Mouse (Mus musculus) left cerebral cortex, adult 2 months (tissue): ENCODE measurements at regions not wholly inside any gene's neighbourhood (a gene's known extent, or its start where the extent isn't known, plus 50 kb on each side); places are given as distances from the start of the nearest gene placed in this dataset.
"Not testable (repeated sequence)": the region's sequence is repeated elsewhere in the genome, so short reads cannot be mapped to it uniquely, and the experiment has no call there.

ENCODE experiments used
- DNase-seq, 2 experiments: peaks; one replicate each; pipeline ENCODE4 v3.0.0; 2021 to 2022; ENCODE audit warnings: low spot score in 2 of 2, mixed read lengths in 1 of 2; ENCODE audit errors: extremely low spot score in 1 of 2
- H3K27ac ChIP-seq: fragments of 200-600 bp; 2 replicates; pipeline ENCODE4 v1.8.1; 2022
- H3K4me3 ChIP-seq: fragments of 200-600 bp; 2 replicates; pipeline ENCODE4 v1.8.1; 2022
- intact Hi-C: fragments of 180-260 bp; cut with DNase I; formaldehyde crosslinking; loops from one replicate; pipeline ENCODE4 v1.15.1; 2025

DNA sequence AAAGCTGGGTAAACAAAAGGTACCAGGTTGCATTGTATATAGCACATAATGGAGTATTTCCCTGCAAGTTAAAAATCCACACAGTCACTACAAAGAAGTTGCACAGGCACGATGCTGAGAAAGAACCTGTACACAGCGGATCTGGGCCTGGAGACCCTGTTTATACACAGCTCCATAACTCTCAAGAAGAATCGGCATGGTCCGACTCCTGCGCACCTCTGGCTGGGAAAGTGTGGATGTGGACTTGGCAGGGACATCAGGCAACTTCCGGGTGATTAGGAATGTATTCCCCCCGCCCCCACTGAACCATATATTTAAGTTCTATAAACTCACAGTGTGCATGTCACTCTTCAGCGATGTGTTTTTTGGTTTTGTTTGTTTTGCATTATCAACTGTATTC lies 103.3 kb downstream of the Gm15319 start:
- intact Hi-C loops, H3K27ac ChIP-seq, H3K4me3 ChIP-seq, DNase-seq: not testable (repeated sequence)
